Mouse (Mus musculus) liver, adult 2 months (tissue): ENCODE measurements around the gene Srsf3. TPM values are rescaled to one million over a fixed set of nuclear protein-coding genes. Genes with fewer than 3 reads are reported as not detected.
A peak's percentile ranks its signal among the peaks of the same experiment; 100 is the strongest.

Source experiments
- DNase-seq: peaks from one replicate; pipeline ENCODE4 v3.0.0-alpha.2; 2011; ENCODE audit warnings: low read depth, low spot score; ENCODE audit errors: extremely low read depth
- H3K27ac ChIP-seq: fragments of 200-500 bp; replicated peaks from 2 replicates; pipeline ENCODE4 v1.5.1; 2012; ENCODE audit warnings: low read depth, mild to moderate bottlenecking, control low read depth, inconsistent platforms, low read length; ENCODE audit not compliant: insufficient read depth
- H3K27me3 ChIP-seq: fragments of 200-500 bp; 2 replicates; pipeline ENCODE4 v1.6.1; 2012; ENCODE audit warnings: mild to moderate bottlenecking, moderate library complexity, low read length, inconsistent platforms; ENCODE audit not compliant: control insufficient read depth, insufficient read depth
- H3K36me3 ChIP-seq: fragments of 200-500 bp; 2 replicates; pipeline ENCODE4 v1.6.1; 2012; ENCODE audit warnings: low read length, inconsistent platforms; ENCODE audit not compliant: control insufficient read depth, insufficient read depth
- H3K4me1 ChIP-seq: fragments of 200-500 bp; 2 replicates; pipeline ENCODE4 v1.6.1; 2011; ENCODE audit warnings: low read length; ENCODE audit not compliant: control insufficient read depth, insufficient read depth
- H3K4me3 ChIP-seq: fragments of 200-500 bp; 2 replicates; pipeline ENCODE4 v1.5.1; 2011; ENCODE audit warnings: low read depth, mild to moderate bottlenecking, control low read depth, low read length, moderate library complexity; ENCODE audit not compliant: insufficient read depth
- H3K79me2 ChIP-seq: fragments of 200-500 bp; 2 replicates; pipeline ENCODE4 v1.6.1; 2012; ENCODE audit warnings: inconsistent platforms, mild to moderate bottlenecking, low read length, moderate library complexity; ENCODE audit not compliant: control insufficient read depth, insufficient read depth
- H3K9ac ChIP-seq: fragments of 200-500 bp; 2 replicates; pipeline ENCODE4 v1.6.1; 2012; ENCODE audit warnings: low read depth, mild to moderate bottlenecking, control low read depth, inconsistent platforms, low read length
- CTCF ChIP-seq: fragments of 200-500 bp; IDR thresholded peaks from 2 replicates; pipeline ENCODE4 v1.5.1; 2011; ENCODE audit warnings: low read depth, low read length, control low read depth
- POLR2A ChIP-seq: fragments of 200-500 bp; IDR thresholded peaks from 2 replicates; pipeline ENCODE4 v1.6.1; 2011; ENCODE audit warnings: low read length, control low read depth; ENCODE audit not compliant: insufficient read depth; ENCODE audit errors: extremely low read depth
- WGBS: fragments of 180-500 bp; shearing (Covaris S2); methylation state at CpG from one replicate; pipeline ENCODE4 v1.1.7; 2018; 5-methylcytosine and 5-hydroxymethylcytosine counted together
- polyA plus RNA-seq: library from polyadenylated mRNA; depleted of rRNA; stranded (reverse); fragments of >200 nt; gene quantifications from 2 replicates; pipeline ENCODE4 v1.2.3, GENCODE M21; 2012
- total RNA-seq: library from RNA; depleted of rRNA; stranded (reverse); fragments of >200 nt; gene quantifications from 2 replicates; pipeline ENCODE4 v1.2.3, GENCODE M21; 2014

Gene Srsf3
- total and polyA plus RNA-seq, 2 experiments, result 40.1 to 47.3 TPM

GRCm38 (mm10) chr17:29054429-29054828, 22.0 kb downstream of the Srsf3 start:
- Histone ChIP-seq H3K36me3 (no peaks in the 10 kb centered on the region), H3K4me1 (peaks cover 44% of the 10 kb centered on the region), H3K9ac (no peak overlapping the region), H3K27ac (no peak overlapping the region), H3K79me2 (no peaks in the 10 kb centered on the region), H3K27me3 (no peaks in the 10 kb centered on the region), H3K4me3 (no peak overlapping the region)
- WGBS, result 82% methylated on average over 6 of the region's 6 CpGs
- no peak for TF ChIP-seq POLR2A
- TF ChIP-seq CTCF, result no peak
- no peak for DNase-seq

- Histone ChIP-seq H3K36me3 (no peaks in the 10 kb centered on the region), H3K4me1 (peaks cover 32% of the 10 kb centered on the region), H3K27me3 (no peaks in the 10 kb centered on the region), H3K27ac (no peak overlapping the region), H3K9ac (no peak overlapping the region), H3K79me2 (no peaks in the 10 kb centered on the region), H3K4me3 (no peak overlapping the region)
- WGBS, result 86% methylated on average over 5 of the region's 5 CpGs
- no peak for DNase-seq
- TF ChIP-seq CTCF (no peak), POLR2A (no peak)
Measured at GRCm38 (mm10) chr17:29055586-29055985, 23.2 kb downstream of the Srsf3 start.

DNA sequence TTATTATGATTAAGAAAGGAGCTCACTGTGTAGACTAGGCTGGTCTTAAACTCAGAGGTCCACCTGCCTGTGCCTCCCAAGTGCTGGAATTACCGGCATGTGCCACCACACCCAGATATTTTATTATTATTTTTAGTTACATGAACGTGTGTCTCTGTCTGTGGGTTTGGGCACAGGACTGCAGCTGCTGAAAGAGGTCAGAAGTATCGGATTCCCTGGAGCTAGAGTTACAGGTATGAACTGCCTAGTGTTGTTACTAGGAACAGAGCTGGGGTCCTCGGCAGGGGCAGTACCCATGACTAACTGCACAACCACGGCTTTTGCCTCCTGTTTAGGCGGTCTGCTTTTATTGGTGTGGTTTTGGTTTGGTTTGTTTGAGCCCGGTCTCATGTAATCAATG, 23.8 kb downstream of the Srsf3 start:
- H3K4me3 ChIP-seq, result no peak overlapping the region
- H3K27me3 ChIP-seq, result no peaks in the 10 kb centered on the region
- no peaks in the 10 kb centered on the region for H3K36me3 ChIP-seq
- WGBS, result 27% methylated on average over 7 of the region's 7 CpGs
- no peak overlapping the region for H3K9ac ChIP-seq
- peaks cover 33% of the 10 kb centered on the region for H3K4me1 ChIP-seq
- no peaks in the 10 kb centered on the region for H3K79me2 ChIP-seq
- TF ChIP-seq CTCF, result no peak
- no peak for TF ChIP-seq POLR2A
- no peak overlapping the region for H3K27ac ChIP-seq
- DNase-seq, result no peak

- Histone ChIP-seq H3K79me2 (no peaks in the 10 kb centered on the region), H3K4me3 (no peak overlapping the region), H3K9ac (no peak overlapping the region), H3K36me3 (no peaks in the 10 kb centered on the region), H3K27me3 (no peaks in the 10 kb centered on the region), H3K4me1 (peaks cover 33% of the 10 kb centered on the region), H3K27ac (no peak overlapping the region)
- TF ChIP-seq CTCF (no peak), POLR2A (no peak)
- WGBS, result 33% methylated on average over 8 of the region's 8 CpGs
- no peak for DNase-seq
Measured at GRCm38 (mm10) chr17:29056699-29057151, 24.3 kb downstream of the Srsf3 start.

DNA sequence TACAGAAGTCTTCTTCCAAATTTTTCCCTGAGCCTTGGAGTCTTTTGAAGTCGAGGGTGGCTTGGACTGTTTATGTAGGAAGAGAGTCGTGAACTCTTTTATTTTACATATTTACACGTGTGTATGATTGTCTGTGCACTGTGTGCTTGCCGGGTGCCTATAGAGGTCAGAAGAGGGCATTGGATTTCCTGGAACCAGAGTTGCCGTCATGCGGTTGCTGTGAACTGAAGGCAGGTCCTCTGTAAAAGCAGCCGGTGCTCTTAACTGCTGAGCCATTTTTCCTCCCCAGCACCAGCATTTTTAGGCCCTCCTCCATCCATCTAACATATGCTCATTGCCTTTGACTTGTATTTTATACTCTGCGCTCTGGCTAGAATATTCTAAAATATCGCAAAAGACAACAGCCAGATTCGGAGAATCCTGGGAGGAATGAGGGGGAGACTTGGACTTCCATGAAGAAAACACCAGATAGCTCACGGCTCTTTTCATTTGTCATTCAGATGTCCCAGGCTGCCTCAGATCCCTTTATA, 25.0 kb downstream of the Srsf3 start:
- Histone ChIP-seq H3K79me2 (no peaks in the 10 kb centered on the region), H3K27ac (no peak overlapping the region), H3K36me3 (no peaks in the 10 kb centered on the region), H3K9ac (no peak overlapping the region), H3K4me3 (no peak overlapping the region), H3K4me1 (peaks cover 33% of the 10 kb centered on the region), H3K27me3 (no peaks in the 10 kb centered on the region)
- no peak for TF ChIP-seq CTCF
- TF ChIP-seq POLR2A, result no peak
- 54% methylated on average over 11 of the region's 11 CpGs for WGBS
- no peak for DNase-seq

- H3K27me3 ChIP-seq, result no peaks in the 10 kb centered on the region
- TF ChIP-seq POLR2A (no peak), CTCF (no peak)
- H3K27ac ChIP-seq, result no peak overlapping the region
- WGBS, result 17% methylated on average over 10 of the region's 10 CpGs
- no peak overlapping the region for H3K9ac ChIP-seq
- H3K79me2 ChIP-seq, result no peaks in the 10 kb centered on the region
- DNase-seq, result peak; percentile 95
- peaks cover 33% of the 10 kb centered on the region for H3K4me1 ChIP-seq
- H3K4me3 ChIP-seq, result no peak overlapping the region
- no peaks in the 10 kb centered on the region for H3K36me3 ChIP-seq
Measured at GRCm38 (mm10) chr17:29057961-29058360, 25.5 kb downstream of the Srsf3 start.
